18 mouse cellular contexts compared by ENCODE assay signal in genomic region chr11:64015309-64015708, GRCm38 (mm10).
"Had no signal": no experiment of that assay in that cellular context is flagged by ENCODE, and none has a peak within 500 bp of the region (broad histone marks: within the 10 kb centered on the region; RNA-seq: fewer than 3 reads in every experiment).

No protein-coding gene starts in this region.

- H3K27ac ChIP-seq: kidney, postnatal 0 days; layer of hippocampus, adult 2 months; limb, embryonic 13.5 days; liver, embryonic 13.5 days; midbrain, embryonic 12.5 days; neural tube, embryonic 13.5 days; stomach, postnatal 0 days had no signal

- DNase-seq: kidney, adult 2 months; layer of hippocampus, adult 9-11 months; liver; liver, embryonic 13.5 days; lung, embryonic 14.5 days; lung, postnatal 36 days; retina, postnatal 1 day; thymus, adult 2 months; thymus, postnatal 14 days; thymus, postnatal 4 days had no signal

- H3K9me3 ChIP-seq: limb, embryonic 13.5 days; liver, embryonic 13.5 days; midbrain, embryonic 12.5 days; neural tube, embryonic 13.5 days had no signal

- H3K4me2 ChIP-seq: limb, embryonic 13.5 days; liver, embryonic 13.5 days; lung, embryonic 14.5 days; midbrain, embryonic 12.5 days; neural tube, embryonic 13.5 days had no signal

- H3K9ac ChIP-seq: limb, embryonic 13.5 days; liver, embryonic 13.5 days; lung, embryonic 14.5 days; midbrain, embryonic 12.5 days; neural tube, embryonic 13.5 days had no signal

- H3K4me3 ChIP-seq: layer of hippocampus, adult 2 months; limb, embryonic 13.5 days; liver, embryonic 13.5 days; midbrain, embryonic 12.5 days; neural tube, embryonic 13.5 days had no signal

- H3K27me3 ChIP-seq: liver, embryonic 13.5 days; neural tube, embryonic 13.5 days had no signal

- H3K36me3 ChIP-seq: limb, embryonic 13.5 days; liver, embryonic 13.5 days; midbrain, embryonic 12.5 days; neural tube, embryonic 13.5 days had no signal

- ATAC-seq: intestine, postnatal 0 days; lung, postnatal 0 days had no signal
